Mouse (Mus musculus): ENCODE data around the gene Crip2. TPM values are rescaled to one million over a fixed set of nuclear protein-coding genes. Genes with fewer than 3 reads are reported as not detected.

Gene Crip2
- polyA plus RNA-seq, 1 experiment from 2014 or later = 72.7 TPM

DNA sequence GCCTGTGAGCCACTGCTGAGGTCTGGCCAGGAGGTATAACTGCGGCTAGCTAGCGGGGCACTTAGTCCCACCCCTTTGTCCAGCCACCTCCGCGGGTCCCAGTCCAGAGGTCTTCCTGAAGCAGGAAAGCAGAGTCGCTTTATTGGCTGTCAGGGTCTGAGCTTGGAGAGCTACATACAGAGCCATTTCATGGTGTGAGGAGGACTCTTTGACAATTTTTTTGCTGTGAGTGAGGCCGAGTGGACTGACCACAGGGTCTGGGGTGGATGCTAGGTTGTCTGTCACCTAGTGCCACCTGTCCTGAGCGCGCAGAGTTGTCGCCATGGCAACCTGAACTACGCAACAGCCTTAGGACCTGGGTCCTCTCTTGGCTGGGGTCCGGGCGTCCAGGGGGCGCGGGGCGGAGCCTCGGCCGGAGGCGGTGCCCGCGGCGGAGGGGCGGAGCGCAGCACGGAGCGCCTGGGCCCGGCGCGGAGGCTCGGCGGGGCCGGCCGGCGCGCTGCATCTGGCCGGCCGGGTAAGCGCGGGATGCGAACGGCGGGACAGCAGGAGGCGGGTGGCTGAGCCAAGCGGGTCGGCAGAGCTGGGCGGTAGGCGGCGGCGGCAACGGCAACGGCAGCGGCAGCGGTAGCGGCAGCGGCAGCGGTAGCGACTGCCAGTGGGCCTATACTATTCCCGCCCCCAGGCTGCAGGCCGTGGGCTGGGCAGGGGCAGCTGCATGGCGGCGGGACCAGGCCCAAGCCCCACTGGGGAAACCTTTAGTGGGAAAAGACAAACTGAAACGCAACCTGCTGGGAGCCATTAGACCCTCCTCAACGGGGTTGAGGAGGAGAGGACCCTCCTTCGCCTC lies 45.6 kb downstream of the Crip2 start, which contains the start of gene Tmem121:
TSS of gene Tmem121 (plus strand) at position 489 of the 850 bp plus-strand sequence.
- H3K36me3 ChIP-seq (replicated peaks; ENCODE audit: control insufficient read depth, insufficient read depth, low read depth, low read length) = peaks cover 6% of the 10 kb centered on the region
- H3K27me3 ChIP-seq (ENCODE audit: control insufficient read depth, insufficient read depth, low read length) = peaks cover 7% of the 10 kb centered on the region
- H3K4me1 ChIP-seq (ENCODE audit: control insufficient read depth, insufficient read depth, low read length) = peaks cover 4% of the 10 kb centered on the region
- H3K4me3 ChIP-seq (ENCODE audit: low read depth, low read length) = peak within 1 kb of the TSS; percentile 61
- H3K27ac ChIP-seq (replicated peaks; ENCODE audit: low read depth, low read length) = no peak within 1 kb of the TSS
- H3K9ac ChIP-seq (replicated peaks; ENCODE audit: low read length) = peak within 1 kb of the TSS; percentile 76
- peak; percentile 36 for ATAC-seq (replicated peaks; ENCODE audit: insufficient number of reproducible peaks, low FRiP score, low TSS enrichment, low read depth)
- peak; percentile 64 for DNase-seq (ENCODE audit: low spot score)
- H3K9me3 ChIP-seq (replicated peaks; ENCODE audit: control insufficient read depth, low read length) = no peaks in the 10 kb centered on the region
- 1% methylated on average over 51 of the region's 63 CpGs for WGBS
- H3K4me2 ChIP-seq (ENCODE audit: low read depth, low read length) = peak within 1 kb of the TSS; percentile 86

DNA sequence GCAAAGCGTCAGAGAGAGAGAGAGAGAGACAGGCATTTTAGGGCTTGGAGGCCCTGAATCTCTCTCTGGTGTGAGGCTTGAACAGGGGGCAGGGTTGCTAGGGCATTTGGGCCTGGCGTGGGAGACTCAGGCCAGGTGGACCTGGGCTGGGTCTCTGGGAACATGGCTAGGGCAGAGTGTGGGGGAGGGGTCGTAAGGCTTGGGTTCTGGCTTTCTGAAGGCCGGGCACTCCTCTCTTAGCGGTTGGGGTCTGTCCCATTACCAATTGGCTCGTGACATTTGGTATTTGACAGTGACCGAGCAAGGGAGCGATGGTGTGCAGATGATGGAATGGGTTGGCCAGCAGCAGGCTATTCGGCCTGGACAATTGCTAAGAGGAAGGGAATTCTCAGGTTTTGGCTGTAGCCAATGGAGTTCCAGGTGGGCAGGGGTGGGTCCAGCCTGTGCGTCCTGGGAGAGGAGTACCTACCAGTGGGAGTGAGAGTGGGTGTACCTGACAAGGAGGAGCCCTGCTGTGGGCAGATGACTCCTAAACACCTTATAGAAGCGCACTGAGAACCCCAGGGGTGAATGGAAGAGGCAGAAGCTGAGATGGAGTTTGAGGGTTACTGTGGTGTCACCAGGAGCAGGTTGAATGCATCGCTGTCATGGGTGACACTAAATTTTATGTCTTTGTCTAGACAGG lies 46.4 kb downstream of the Crip2 start:
- DNase-seq (ENCODE audit: low spot score) = no peak
- H3K27ac ChIP-seq (replicated peaks; ENCODE audit: low read depth, low read length) = no peak overlapping the region

DNA sequence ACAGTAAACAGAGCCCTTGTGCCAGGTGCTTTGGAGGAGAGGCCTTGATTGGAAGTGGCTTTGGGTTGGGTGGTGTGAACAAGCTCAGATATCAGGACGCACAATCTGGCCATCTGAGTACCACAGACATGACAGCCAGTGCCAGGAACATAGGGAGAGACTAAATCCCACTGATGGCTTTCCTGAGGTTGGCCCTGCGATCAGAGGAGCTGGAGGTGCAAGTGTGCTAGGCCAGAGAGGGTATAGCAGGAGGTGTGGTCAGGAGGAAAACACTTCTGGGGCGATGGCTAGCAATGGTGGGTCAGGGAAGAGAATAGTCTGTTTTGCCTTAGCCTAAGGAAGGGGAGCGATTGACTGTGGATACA lies 47.0 kb downstream of the Crip2 start:
- no peak overlapping the region for H3K27ac ChIP-seq (replicated peaks; ENCODE audit: low read depth, low read length)
- H3K4me1 ChIP-seq (ENCODE audit: control insufficient read depth, insufficient read depth, low read length) = peaks cover 4% of the 10 kb centered on the region
- peaks cover 6% of the 10 kb centered on the region for H3K36me3 ChIP-seq (replicated peaks; ENCODE audit: control insufficient read depth, insufficient read depth, low read depth, low read length)
- WGBS = 63% methylated on average over 4 of the region's 4 CpGs
- ATAC-seq (replicated peaks; ENCODE audit: insufficient number of reproducible peaks, low FRiP score, low TSS enrichment, low read depth) (no peak), DNase-seq (ENCODE audit: low spot score) (no peak)
- H3K4me3 ChIP-seq (ENCODE audit: low read depth, low read length) = no peak overlapping the region
- H3K4me2 ChIP-seq (ENCODE audit: low read depth, low read length) = peak overlapping the region; percentile 87
- H3K9me3 ChIP-seq (replicated peaks; ENCODE audit: control insufficient read depth, low read length) = no peaks in the 10 kb centered on the region
- H3K27me3 ChIP-seq (ENCODE audit: control insufficient read depth, insufficient read depth, low read length) = peaks cover 7% of the 10 kb centered on the region
- H3K9ac ChIP-seq (replicated peaks; ENCODE audit: low read length) = no peak overlapping the region

More for the DNA sequence above, 46.4 kb downstream of the Crip2 start:
- H3K27me3 ChIP-seq (ENCODE audit: control insufficient read depth, insufficient read depth, low read length) = peaks cover 7% of the 10 kb centered on the region
- peak overlapping the region; percentile 61 for H3K4me3 ChIP-seq (ENCODE audit: low read depth, low read length)
- H3K9ac ChIP-seq (replicated peaks; ENCODE audit: low read length) = peak overlapping the region; percentile 76
- H3K4me2 ChIP-seq (ENCODE audit: low read depth, low read length) = peak overlapping the region; percentile 86
- WGBS = 37% methylated on average over 12 of the region's 12 CpGs
- peaks cover 4% of the 10 kb centered on the region for H3K4me1 ChIP-seq (ENCODE audit: control insufficient read depth, insufficient read depth, low read length)
- H3K9me3 ChIP-seq (replicated peaks; ENCODE audit: control insufficient read depth, low read length) = no peaks in the 10 kb centered on the region
- 0 out of 2 replicates have a peak, but pooled peaks have one; percentile 1 for ATAC-seq (replicated peaks; ENCODE audit: insufficient number of reproducible peaks, low FRiP score, low TSS enrichment, low read depth)
- peaks cover 6% of the 10 kb centered on the region for H3K36me3 ChIP-seq (replicated peaks; ENCODE audit: control insufficient read depth, insufficient read depth, low read depth, low read length)

DNA sequence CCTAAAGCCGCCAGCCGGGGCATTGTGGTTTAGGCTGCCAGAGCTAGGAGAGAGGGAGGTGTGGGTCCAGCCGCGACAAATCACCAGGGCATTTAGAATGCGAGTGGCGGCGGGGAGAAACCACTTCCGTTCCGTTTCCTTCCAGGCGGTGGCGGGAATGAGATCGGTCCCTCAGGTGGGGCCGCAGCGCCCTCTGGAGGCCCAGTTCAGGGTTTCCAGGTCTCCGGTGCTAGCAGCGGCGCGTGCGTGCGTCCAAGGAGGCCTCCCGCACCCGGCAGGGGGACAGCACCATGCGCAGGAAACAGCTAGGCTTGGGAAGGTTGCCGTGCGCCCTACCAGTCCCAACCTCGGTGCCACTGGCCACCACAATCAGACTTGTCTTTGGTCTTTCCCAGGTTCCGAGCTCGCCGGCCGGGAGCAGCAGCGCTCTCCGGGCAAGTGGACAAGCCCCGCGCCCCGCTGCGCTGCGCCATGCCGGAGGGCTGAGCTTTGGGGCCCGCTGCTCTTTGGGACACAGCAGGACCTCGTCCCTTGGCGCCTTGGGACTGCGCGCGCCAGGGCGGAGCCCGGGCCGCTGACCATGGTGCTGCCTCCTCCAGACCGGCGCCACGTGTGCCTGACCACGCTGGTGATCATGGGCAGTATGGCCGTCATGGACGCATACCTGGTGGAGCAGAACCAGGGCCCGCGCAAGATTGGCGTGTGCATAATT lies 47.7 kb downstream of the Crip2 start:
- Histone ChIP-seq H3K36me3 (replicated peaks; ENCODE audit: control insufficient read depth, insufficient read depth, low read depth, low read length) (peaks cover 6% of the 10 kb centered on the region), H3K9me3 (replicated peaks; ENCODE audit: control insufficient read depth, low read length) (no peaks in the 10 kb centered on the region), H3K9ac (replicated peaks; ENCODE audit: low read length) (peak overlapping the region; percentile 48), H3K27ac (replicated peaks; ENCODE audit: low read depth, low read length) (no peak overlapping the region), H3K4me3 (ENCODE audit: low read depth, low read length) (peak overlapping the region; percentile 37), H3K4me2 (ENCODE audit: low read depth, low read length) (peak overlapping the region; percentile 87), H3K4me1 (ENCODE audit: control insufficient read depth, insufficient read depth, low read length) (peaks cover 4% of the 10 kb centered on the region), H3K27me3 (ENCODE audit: control insufficient read depth, insufficient read depth, low read length) (peaks cover 7% of the 10 kb centered on the region)
- DNase-seq (ENCODE audit: low spot score) = peak; percentile 91
- peak; percentile 42 for ATAC-seq (replicated peaks; ENCODE audit: insufficient number of reproducible peaks, low FRiP score, low TSS enrichment, low read depth)
- WGBS = 4% methylated on average over 54 of the region's 56 CpGs

DNA sequence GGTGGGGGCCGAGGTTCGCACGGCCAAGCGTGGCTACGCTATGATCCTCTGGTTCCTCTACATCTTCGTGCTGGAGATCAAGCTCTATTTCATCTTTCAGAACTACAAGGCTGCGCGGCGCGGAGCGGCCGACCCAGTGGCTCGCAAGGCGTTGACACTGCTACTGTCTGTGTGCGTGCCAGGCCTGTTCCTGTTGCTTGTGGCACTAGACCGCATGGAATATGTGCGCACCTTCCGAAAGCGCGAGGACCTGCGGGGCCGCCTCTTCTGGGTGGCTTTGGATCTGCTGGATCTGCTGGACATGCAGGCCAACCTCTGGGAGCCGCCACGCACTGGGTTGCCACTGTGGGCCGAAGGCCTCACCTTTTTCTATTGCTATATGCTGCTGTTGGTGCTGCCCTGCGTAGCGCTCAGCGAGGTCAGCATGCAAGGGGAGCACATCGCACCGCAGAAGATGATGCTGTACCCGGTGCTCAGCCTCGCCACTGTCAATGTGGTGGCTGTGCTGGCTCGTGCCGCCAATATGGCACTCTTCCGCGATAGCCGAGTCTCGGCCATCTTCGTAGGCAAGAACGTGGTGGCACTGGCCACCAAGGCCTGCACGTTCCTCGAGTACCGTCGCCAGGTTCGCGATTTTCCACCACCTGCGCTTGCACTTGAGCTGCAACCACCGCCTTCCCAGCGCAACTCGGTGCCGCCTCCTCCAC lies 48.5 kb downstream of the Crip2 start:
- Histone ChIP-seq H3K27me3 (ENCODE audit: control insufficient read depth, insufficient read depth, low read length) (peaks cover 7% of the 10 kb centered on the region), H3K4me3 (ENCODE audit: low read depth, low read length) (no peak overlapping the region), H3K27ac (replicated peaks; ENCODE audit: low read depth, low read length) (no peak overlapping the region), H3K36me3 (replicated peaks; ENCODE audit: control insufficient read depth, insufficient read depth, low read depth, low read length) (peaks cover 6% of the 10 kb centered on the region), H3K9me3 (replicated peaks; ENCODE audit: control insufficient read depth, low read length) (no peaks in the 10 kb centered on the region), H3K9ac (replicated peaks; ENCODE audit: low read length) (no peak overlapping the region), H3K4me2 (ENCODE audit: low read depth, low read length) (peak overlapping the region; percentile 87; the same call in 1 of the 2 replicates), H3K4me1 (ENCODE audit: control insufficient read depth, insufficient read depth, low read length) (peaks cover 4% of the 10 kb centered on the region)
- 90% methylated on average over 51 of the region's 51 CpGs for WGBS
- ATAC-seq (replicated peaks; ENCODE audit: insufficient number of reproducible peaks, low FRiP score, low TSS enrichment, low read depth) (no peak), DNase-seq (ENCODE audit: low spot score) (no peak)

- Histone ChIP-seq H3K9ac (replicated peaks; ENCODE audit: low read length) (no peak overlapping the region), H3K36me3 (replicated peaks; ENCODE audit: control insufficient read depth, insufficient read depth, low read depth, low read length) (peaks cover 6% of the 10 kb centered on the region), H3K4me3 (ENCODE audit: low read depth, low read length) (no peak overlapping the region), H3K4me1 (ENCODE audit: control insufficient read depth, insufficient read depth, low read length) (no peaks in the 10 kb centered on the region; the same call in 1 of the 2 replicates), H3K27me3 (ENCODE audit: control insufficient read depth, insufficient read depth, low read length) (no peaks in the 10 kb centered on the region), H3K27ac (replicated peaks; ENCODE audit: low read depth, low read length) (no peak overlapping the region), H3K4me2 (ENCODE audit: low read depth, low read length) (no peak overlapping the region), H3K9me3 (replicated peaks; ENCODE audit: control insufficient read depth, low read length) (no peaks in the 10 kb centered on the region)
- ATAC-seq (replicated peaks; ENCODE audit: insufficient number of reproducible peaks, low FRiP score, low TSS enrichment, low read depth) = no peak
- DNase-seq (ENCODE audit: low spot score) = no peak
- 70% methylated on average over 2 of the region's 2 CpGs for WGBS
These were observed 53.4 kb downstream of the Crip2 start for GRCm38 (mm10) chr12:113193423-113193822.

All from embryonic facial prominence, embryonic 11.5 days (tissue).